24 mouse cellular contexts compared by ENCODE assay signal in genomic region chr4:32007174-32007573, GRCm38 (mm10). TPM values are rescaled to one million over a fixed set of nuclear protein-coding genes. Genes with fewer than 3 reads are reported as not detected.
DNase-seq lines count a peak whose midpoint lies in the region; ATAC-seq and TF ChIP-seq lines count a peak whose summit lies in the region.
"Had no signal": no experiment of that assay in that cellular context is flagged by ENCODE, and none has a peak within 500 bp of the region (broad histone marks: within the 10 kb centered on the region; RNA-seq: fewer than 3 reads in every experiment).

No protein-coding gene starts in this region.

- H3K27ac ChIP-seq in kidney, embryonic 16.5 days (ENCODE audit: low read length): no peak overlapping the region
- H3K27ac ChIP-seq in kidney, embryonic 15.5 days: no peak overlapping the region
- no peak overlapping the region for H3K27ac ChIP-seq in midbrain, embryonic 11.5 days (ENCODE audit: low read depth, low read length)
- H3K27ac ChIP-seq in midbrain, postnatal 0 days (ENCODE audit: low read depth, low read length): no peak overlapping the region
- no peak overlapping the region for H3K27ac ChIP-seq in stomach, embryonic 14.5 days (ENCODE audit: low read length)
- no peak overlapping the region for H3K27ac ChIP-seq in stomach, postnatal 0 days (replicated peaks)
- H3K27ac ChIP-seq: embryonic facial prominence, embryonic 13.5 days; embryonic facial prominence, embryonic 15.5 days; forebrain, embryonic 10.5 days; forebrain, embryonic 12.5 days had no signal

- H3K36me3 ChIP-seq in kidney, embryonic 16.5 days (ENCODE audit: insufficient read depth, low read length): peaks cover 32% of the 10 kb centered on the region
- peaks cover 64% of the 10 kb centered on the region for H3K36me3 ChIP-seq in kidney, embryonic 15.5 days
- H3K36me3 ChIP-seq in midbrain, embryonic 11.5 days (ENCODE audit: control insufficient read depth, insufficient read depth, low read length): peaks cover 13% of the 10 kb centered on the region; the same call in 1 of the 2 replicates
- peaks cover 24% of the 10 kb centered on the region for H3K36me3 ChIP-seq in midbrain, postnatal 0 days (ENCODE audit: insufficient read depth, low read length)
- H3K36me3 ChIP-seq in stomach, embryonic 14.5 days (ENCODE audit: control insufficient read depth, insufficient read depth, low read length): peaks cover 30% of the 10 kb centered on the region
- H3K36me3 ChIP-seq in stomach, postnatal 0 days (ENCODE audit: control insufficient read depth, insufficient read depth, low read length): peaks cover 13% of the 10 kb centered on the region

- H3K9ac ChIP-seq in kidney, embryonic 16.5 days (replicated peaks; ENCODE audit: low read length): no peak overlapping the region
- no peak overlapping the region for H3K9ac ChIP-seq in kidney, embryonic 15.5 days
- H3K9ac ChIP-seq in midbrain, embryonic 11.5 days (ENCODE audit: low read length): no peak overlapping the region
- no peak overlapping the region for H3K9ac ChIP-seq in midbrain, postnatal 0 days (replicated peaks; ENCODE audit: low read length, poor library complexity, severe bottlenecking)
- H3K9ac ChIP-seq in stomach, embryonic 14.5 days (replicated peaks; ENCODE audit: low read depth, low read length): no peak overlapping the region
- no peak overlapping the region for H3K9ac ChIP-seq in stomach, postnatal 0 days (ENCODE audit: low read length)
- H3K9ac ChIP-seq: embryonic facial prominence, embryonic 13.5 days; embryonic facial prominence, embryonic 15.5 days; forebrain, embryonic 12.5 days had no signal

- H3K9me3 ChIP-seq in kidney, embryonic 16.5 days (ENCODE audit: low read length): no peaks in the 10 kb centered on the region
- H3K9me3 ChIP-seq in kidney, embryonic 15.5 days (replicated peaks): no peaks in the 10 kb centered on the region
- H3K9me3 ChIP-seq in midbrain, embryonic 11.5 days (ENCODE audit: control insufficient read depth, low read length): no peaks in the 10 kb centered on the region
- no peaks in the 10 kb centered on the region for H3K9me3 ChIP-seq in midbrain, postnatal 0 days (ENCODE audit: low read length)
- no peaks in the 10 kb centered on the region for H3K9me3 ChIP-seq in stomach, embryonic 14.5 days (ENCODE audit: control insufficient read depth, low read depth, low read length)
- no peaks in the 10 kb centered on the region for H3K9me3 ChIP-seq in stomach, postnatal 0 days (ENCODE audit: control insufficient read depth, low read length)
- H3K9me3 ChIP-seq: embryonic facial prominence, embryonic 13.5 days; embryonic facial prominence, embryonic 15.5 days; forebrain, embryonic 10.5 days; forebrain, embryonic 12.5 days had no signal

- H3K4me2 ChIP-seq in kidney, embryonic 16.5 days (replicated peaks; ENCODE audit: low read depth, low read length): no peak overlapping the region
- no peak overlapping the region for H3K4me2 ChIP-seq in kidney, embryonic 15.5 days
- H3K4me2 ChIP-seq in midbrain, embryonic 11.5 days: no peak overlapping the region
- H3K4me2 ChIP-seq in midbrain, postnatal 0 days (ENCODE audit: low read depth, low read length, poor library complexity, severe bottlenecking): no peak overlapping the region
- H3K4me2 ChIP-seq in stomach, embryonic 14.5 days (replicated peaks; ENCODE audit: low read depth, low read length): no peak overlapping the region
- no peak overlapping the region for H3K4me2 ChIP-seq in stomach, postnatal 0 days (replicated peaks; ENCODE audit: low read depth)
- H3K4me2 ChIP-seq: embryonic facial prominence, embryonic 13.5 days; embryonic facial prominence, embryonic 15.5 days; forebrain, embryonic 12.5 days had no signal

- no peaks in the 10 kb centered on the region for H3K27me3 ChIP-seq in kidney, embryonic 16.5 days (ENCODE audit: insufficient read depth, low read length)
- no peaks in the 10 kb centered on the region for H3K27me3 ChIP-seq in kidney, embryonic 15.5 days
- H3K27me3 ChIP-seq in midbrain, embryonic 11.5 days (ENCODE audit: control insufficient read depth, insufficient read depth, low read length): no peaks in the 10 kb centered on the region
- H3K27me3 ChIP-seq in midbrain, postnatal 0 days (ENCODE audit: insufficient read depth, low read length): no peaks in the 10 kb centered on the region
- no peaks in the 10 kb centered on the region for H3K27me3 ChIP-seq in stomach, embryonic 14.5 days (ENCODE audit: control insufficient read depth, insufficient read depth, low read length)
- no peaks in the 10 kb centered on the region for H3K27me3 ChIP-seq in stomach, postnatal 0 days (ENCODE audit: control insufficient read depth, insufficient read depth, low read length)
- H3K27me3 ChIP-seq: embryonic facial prominence, embryonic 13.5 days; embryonic facial prominence, embryonic 15.5 days; forebrain, embryonic 12.5 days had no signal

- TF ChIP-seq EP300 in stomach, postnatal 0 days (optimal IDR thresholded peaks at IDR 0.05): no peak

- ATAC-seq in kidney, embryonic 16.5 days (ENCODE audit: low FRiP score, low TSS enrichment): peak; percentile 31; the same call in 1 of the 2 replicates
- ATAC-seq in kidney, embryonic 15.5 days (replicated peaks; ENCODE audit: low FRiP score): no peak
- no peak for ATAC-seq in midbrain, embryonic 11.5 days (ENCODE audit: low FRiP score)
- no peak for ATAC-seq in midbrain, postnatal 0 days (ENCODE audit: low FRiP score)
- 0 out of 2 replicates have a peak, but pooled peaks have one; percentile 33 for ATAC-seq in stomach, embryonic 14.5 days (ENCODE audit: insufficient number of reproducible peaks, insufficient read depth, low FRiP score, low read depth)
- peak; percentile 66; the same call in 1 of the 2 replicates for ATAC-seq in stomach, postnatal 0 days (ENCODE audit: low FRiP score, low TSS enrichment)
- ATAC-seq: forebrain, embryonic 14.5 days; forebrain, embryonic 16.5 days had no signal

- H3K4me3 ChIP-seq in kidney, embryonic 16.5 days (ENCODE audit: low read length): no peak overlapping the region
- no peak overlapping the region for H3K4me3 ChIP-seq in kidney, embryonic 15.5 days (replicated peaks)
- no peak overlapping the region for H3K4me3 ChIP-seq in midbrain, embryonic 11.5 days (ENCODE audit: low read depth, low read length)
- no peak overlapping the region for H3K4me3 ChIP-seq in midbrain, postnatal 0 days (ENCODE audit: low read depth, low read length)
- no peak overlapping the region for H3K4me3 ChIP-seq in stomach, embryonic 14.5 days (ENCODE audit: low read depth, low read length)
- no peak overlapping the region for H3K4me3 ChIP-seq in stomach, postnatal 0 days (ENCODE audit: low read depth, low read length)
- H3K4me3 ChIP-seq: embryonic facial prominence, embryonic 13.5 days; embryonic facial prominence, embryonic 15.5 days; erythroblast, embryonic 14.5 days; forebrain, embryonic 10.5 days; forebrain, embryonic 12.5 days had no signal

- TF ChIP-seq CTCF in midbrain, postnatal 0 days (IDR thresholded peaks at IDR 0.05): no peak
- TF ChIP-seq CTCF in stomach, postnatal 0 days (IDR thresholded peaks at IDR 0.05; ENCODE audit: low read depth): no peak

- no peaks in the 10 kb centered on the region for H3K4me1 ChIP-seq in kidney, embryonic 16.5 days (ENCODE audit: insufficient read depth, low read length)
- no peaks in the 10 kb centered on the region for H3K4me1 ChIP-seq in kidney, embryonic 15.5 days
- H3K4me1 ChIP-seq in midbrain, embryonic 11.5 days (ENCODE audit: control insufficient read depth, insufficient read depth, low read length): no peaks in the 10 kb centered on the region
- H3K4me1 ChIP-seq in midbrain, postnatal 0 days (ENCODE audit: insufficient read depth, low read length): no peaks in the 10 kb centered on the region
- H3K4me1 ChIP-seq in stomach, embryonic 14.5 days (ENCODE audit: control insufficient read depth, insufficient read depth, low read length): no peaks in the 10 kb centered on the region
- no peaks in the 10 kb centered on the region for H3K4me1 ChIP-seq in stomach, postnatal 0 days (replicated peaks; ENCODE audit: control insufficient read depth, insufficient read depth)
- H3K4me1 ChIP-seq: embryonic facial prominence, embryonic 13.5 days; embryonic facial prominence, embryonic 15.5 days; forebrain, embryonic 10.5 days; forebrain, embryonic 12.5 days had no signal

- 27% methylated on average over 3 of the region's 3 CpGs for WGBS in kidney, embryonic 16.5 days
- WGBS in kidney, embryonic 15.5 days: 36% methylated on average over 3 of the region's 3 CpGs
- WGBS in midbrain, embryonic 11.5 days: 62% methylated on average over 3 of the region's 3 CpGs
- 73% methylated on average over 3 of the region's 3 CpGs for WGBS in midbrain, postnatal 0 days
- WGBS in stomach, embryonic 14.5 days: 62% methylated on average over 3 of the region's 3 CpGs
- 39% methylated on average over 3 of the region's 3 CpGs for WGBS in stomach, postnatal 0 days

- DNase-seq in midbrain, embryonic 11.5 days (ENCODE audit: low spot score, missing footprints): peak; percentile 51
- DNase-seq in midbrain, postnatal 0 days (ENCODE audit: low spot score): no peak
- DNase-seq in stomach, postnatal 0 days (ENCODE audit: low spot score): no peak
- no peak for DNase-seq in thymus, postnatal 25 days
- DNase-seq: adrenal gland, adult 2 months; adrenal gland, postnatal 10 days; adrenal gland, postnatal 25 days; cerebellum, adult 11 months; cerebellum, adult 18-20 months; cerebellum, adult 8-10 months; cerebellum, adult 9-11 months; cerebellum, postnatal 14 days; cerebellum, postnatal 36 days; embryo, embryonic 11 days had no signal

RNA-seq across cellular contexts. Expression of gene Map3k7, which starts 43.3 kb away (rescaled TPM):
- 20.7 and 30.6 TPM in 2 replicates for polyA plus RNA-seq in kidney, embryonic 16.5 days (2015; fragmentation: Nextera tagmentation; extraction: Ambion mirVana)
- polyA plus RNA-seq in kidney, embryonic 15.5 days (2015; fragmentation: Nextera tagmentation; extraction: Ambion mirVana): 32.7 and 35.4 TPM in 2 replicates
- 42.4 and 44.5 TPM in 2 replicates for polyA plus RNA-seq in midbrain, embryonic 11.5 days (2014; fragmentation: Nextera tagmentation; extraction: Ambion mirVana)
- total RNA-seq in midbrain, postnatal 0 days (2014; rRNA removed): 38.7 and 40.7 TPM in 2 replicates
- 13.1 and 15.5 TPM in 2 replicates for polyA plus RNA-seq in midbrain, postnatal 0 days (2015; fragmentation: Nextera tagmentation; extraction: Ambion mirVana)
- 34.7 and 40.1 TPM in 2 replicates for polyA plus RNA-seq in stomach, embryonic 14.5 days (2014; fragmentation: Nextera tagmentation; extraction: Ambion mirVana)
- polyA plus RNA-seq in stomach, postnatal 0 days (2015; fragmentation: Nextera tagmentation; extraction: Ambion mirVana): 12.9 and 14.2 TPM in 2 replicates

Comparison
In these comparisons a context has a peak if more than half of its experiments do, and no peak if none do; other contexts are left out.
1. ATAC-seq: peak in kidney, embryonic 16.5 days (single experiment), stomach, embryonic 14.5 days (single experiment) and stomach, postnatal 0 days (single experiment); none in kidney, embryonic 15.5 days (single experiment), midbrain, embryonic 11.5 days (single experiment) and midbrain, postnatal 0 days (single experiment).